In the genomic region with DNA sequence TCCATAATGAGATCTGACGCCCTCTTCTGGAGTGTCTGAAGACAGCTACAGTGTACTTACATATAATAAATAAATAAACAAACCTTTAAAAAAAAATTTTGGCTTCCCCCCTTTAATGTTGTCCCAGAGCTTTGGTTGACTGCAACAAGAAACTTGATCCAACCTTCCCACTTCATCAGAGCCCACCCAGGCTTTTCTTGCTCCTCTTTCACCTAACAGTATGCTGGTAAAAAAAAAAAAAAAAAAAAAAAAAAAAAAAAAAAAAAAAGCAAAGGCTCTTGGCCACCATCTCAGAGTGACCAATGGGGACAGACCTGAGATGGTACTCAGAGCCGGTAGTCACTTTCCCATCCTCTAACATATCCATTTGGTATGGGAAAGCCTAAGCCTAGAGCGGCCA, we compare ENCODE assay signal across 24 mouse cellular contexts.
"Had no signal": no experiment of that assay in that cellular context is flagged by ENCODE, and none has a peak within 500 bp of the region (broad histone marks: within the 10 kb centered on the region; RNA-seq: fewer than 3 reads in every experiment).

No protein-coding gene starts in this region.

- DNase-seq: cerebellum, adult 9-11 months; cerebellum, postnatal 10 days; cerebellum, postnatal 14 days; cerebellum, postnatal 25 days; cerebellum, postnatal 36 days; embryo, embryonic 11 days; forebrain, postnatal 0 days; gastrocnemius, adult 2 months; gastrocnemius, postnatal 10 days; gastrocnemius, postnatal 14 days; gastrocnemius, postnatal 25 days; gastrocnemius, postnatal 36 days; heart, adult 11 months; heart, adult 18-20 months; heart, adult 2 months had no signal

- H3K9me3 ChIP-seq: embryonic facial prominence, embryonic 10.5 days; embryonic facial prominence, embryonic 12.5 days; embryonic facial prominence, embryonic 13.5 days; embryonic facial prominence, embryonic 15.5 days; forebrain, embryonic 10.5 days; forebrain, embryonic 12.5 days; forebrain, embryonic 13.5 days; forebrain, embryonic 15.5 days had no signal

- H3K27ac ChIP-seq: embryonic facial prominence, embryonic 10.5 days; embryonic facial prominence, embryonic 12.5 days; embryonic facial prominence, embryonic 13.5 days; embryonic facial prominence, embryonic 15.5 days; forebrain, embryonic 10.5 days; forebrain, embryonic 12.5 days; forebrain, embryonic 13.5 days; forebrain, embryonic 15.5 days; gastrocnemius, adult 2 months; heart, adult 2 months had no signal

- H3K4me2 ChIP-seq: embryonic facial prominence, embryonic 12.5 days; embryonic facial prominence, embryonic 13.5 days; embryonic facial prominence, embryonic 15.5 days; forebrain, embryonic 12.5 days; forebrain, embryonic 13.5 days; forebrain, embryonic 15.5 days had no signal

- H3K4me3 ChIP-seq: embryonic facial prominence, embryonic 10.5 days; embryonic facial prominence, embryonic 12.5 days; embryonic facial prominence, embryonic 13.5 days; embryonic facial prominence, embryonic 15.5 days; erythroblast, embryonic 14.5 days; forebrain, embryonic 10.5 days; forebrain, embryonic 12.5 days; forebrain, embryonic 13.5 days; forebrain, embryonic 15.5 days; gastrocnemius, adult 2 months; heart, adult 2 months had no signal

- H3K9ac ChIP-seq: embryonic facial prominence, embryonic 12.5 days; embryonic facial prominence, embryonic 13.5 days; embryonic facial prominence, embryonic 15.5 days; forebrain, embryonic 12.5 days; forebrain, embryonic 13.5 days; forebrain, embryonic 15.5 days; forebrain, postnatal 0 days had no signal

- H3K27me3 ChIP-seq: embryonic facial prominence, embryonic 12.5 days; embryonic facial prominence, embryonic 13.5 days; embryonic facial prominence, embryonic 15.5 days; forebrain, embryonic 12.5 days; forebrain, embryonic 13.5 days; forebrain, embryonic 15.5 days had no signal
